Mouse (Mus musculus) embryonic facial prominence, embryonic 14.5 days (tissue): ENCODE data around the gene Lrrc28. TPM values are rescaled to one million over a fixed set of nuclear protein-coding genes. Genes with fewer than 3 reads are reported as not detected.

Source experiments
- ATAC-seq: fragments of 200-750 bp; cut with Nextera tagmentation; 2 replicates; pipeline ENCODE4 v1.8.0; 2017; ENCODE audit warnings: low read depth, moderate number of reproducible peaks, moderate TSS enrichment
- DNase-seq: peaks from one replicate; pipeline ENCODE4 v3.0.0-alpha.2; 2015; ENCODE audit warnings: low spot score
- H3K27ac ChIP-seq: fragments of 300-500 bp; sonication (generic); replicated peaks from 2 replicates; pipeline ENCODE4 v1.5.1; 2014; ENCODE audit warnings: low read depth, mild to moderate bottlenecking, low read length, moderate library complexity
- H3K27me3 ChIP-seq: fragments of 300-500 bp; sonication (generic); replicated peaks from 2 replicates; pipeline ENCODE4 v1.6.1; 2014; ENCODE audit warnings: low read length; ENCODE audit not compliant: control insufficient read depth, insufficient read depth
- H3K36me3 ChIP-seq: fragments of 300-500 bp; sonication (generic); 2 replicates; pipeline ENCODE4 v1.6.1; 2014; ENCODE audit warnings: low read length, mixed read lengths; ENCODE audit not compliant: control insufficient read depth, insufficient read depth
- H3K4me1 ChIP-seq: fragments of 300-500 bp; sonication (generic); 2 replicates; pipeline ENCODE4 v1.6.1; 2014; ENCODE audit warnings: antibody characterized with exemption, low read length; ENCODE audit not compliant: control insufficient read depth, insufficient read depth
- H3K4me2 ChIP-seq: fragments of 300-500 bp; sonication (generic); 2 replicates; pipeline ENCODE4 v1.6.1; 2014; ENCODE audit warnings: low read depth, mild to moderate bottlenecking, low read length, moderate library complexity, mixed read lengths
- H3K4me3 ChIP-seq: fragments of 300-500 bp; sonication (generic); 2 replicates; pipeline ENCODE4 v1.5.1; 2014; ENCODE audit warnings: low read depth, mild to moderate bottlenecking, low read length
- H3K9ac ChIP-seq: fragments of 300-500 bp; sonication (generic); 2 replicates; pipeline ENCODE4 v1.6.1; 2014; ENCODE audit warnings: low read depth, mild to moderate bottlenecking, low read length, moderate library complexity, mixed read lengths
- H3K9me3 ChIP-seq: fragments of 300-500 bp; sonication (generic); 2 replicates; pipeline ENCODE4 v1.6.1; 2016; ENCODE audit warnings: low read length; ENCODE audit not compliant: control insufficient read depth
- WGBS: fragments of 180-500 bp; shearing (Covaris S2); extraction: QIAGEN DNeasy Blood & Tissue Kit; methylation state at CpG from one replicate; pipeline ENCODE4 v1.1.7; 2014; 5-methylcytosine and 5-hydroxymethylcytosine counted together
- polyA plus RNA-seq: library from polyadenylated mRNA; unstranded; fragments of >200 nt; fragmentation: Nextera tagmentation; extraction: Ambion mirVana; gene quantifications from 2 replicates; pipeline ENCODE4 v1.2.1, GENCODE M21; 2014

The Lrrc28 gene
- polyA plus RNA-seq, 1 experiment from 2014 or later: 19.8 TPM

- H3K4me3 ChIP-seq: no peak overlapping the region
- no peaks in the 10 kb centered on the region for H3K27me3 ChIP-seq
- peaks cover 12% of the 10 kb centered on the region for H3K4me1 ChIP-seq
- ATAC-seq (peak; percentile 87; the same call in 1 of the 2 replicates), DNase-seq (peak; percentile 95)
- 34% methylated on average over 3 of the region's 3 CpGs for WGBS
- no peaks in the 10 kb centered on the region for H3K36me3 ChIP-seq
- peak overlapping the region; percentile 25; the same call in 1 of the 2 replicates for H3K27ac ChIP-seq
- no peaks in the 10 kb centered on the region for H3K9me3 ChIP-seq
- H3K4me2 ChIP-seq: no peak overlapping the region
- H3K9ac ChIP-seq: no peak overlapping the region
Measured at GRCm38 (mm10) chr7:67598050-67598449, 47.0 kb downstream of the Lrrc28 start.

GRCm38 (mm10) chr7:67596961-67597360 lies 48.1 kb downstream of the Lrrc28 start:
- Histone ChIP-seq H3K36me3 (no peaks in the 10 kb centered on the region), H3K9ac (no peak overlapping the region), H3K27me3 (no peaks in the 10 kb centered on the region), H3K27ac (no peak overlapping the region), H3K4me2 (no peak overlapping the region), H3K4me3 (no peak overlapping the region), H3K9me3 (no peaks in the 10 kb centered on the region), H3K4me1 (peaks cover 12% of the 10 kb centered on the region)
- DNase-seq (no peak), ATAC-seq (0 out of 2 replicates have a peak, but pooled peaks have one; percentile 28)
- WGBS: 58% methylated on average over 1 of the region's 1 CpGs

GRCm38 (mm10) chr7:67596322-67596721 lies 48.7 kb downstream of the Lrrc28 start:
- Histone ChIP-seq H3K27me3 (no peaks in the 10 kb centered on the region), H3K4me1 (peaks cover 12% of the 10 kb centered on the region), H3K36me3 (no peaks in the 10 kb centered on the region), H3K27ac (no peak overlapping the region), H3K4me2 (no peak overlapping the region), H3K4me3 (no peak overlapping the region), H3K9me3 (no peaks in the 10 kb centered on the region), H3K9ac (no peak overlapping the region)
- no peak for DNase-seq
- WGBS: 82% methylated on average over 1 of the region's 1 CpGs
- ATAC-seq: no peak

GRCm38 (mm10) chr7:67593902-67594301 lies 51.2 kb downstream of the Lrrc28 start:
- DNase-seq (no peak), ATAC-seq (no peak)
- Histone ChIP-seq H3K4me3 (no peak overlapping the region), H3K27me3 (no peaks in the 10 kb centered on the region), H3K27ac (no peak overlapping the region), H3K9me3 (no peaks in the 10 kb centered on the region), H3K36me3 (no peaks in the 10 kb centered on the region), H3K4me2 (no peak overlapping the region), H3K9ac (no peak overlapping the region), H3K4me1 (peaks cover 5% of the 10 kb centered on the region)
- 91% methylated on average over 6 of the region's 6 CpGs for WGBS

- DNase-seq (no peak), ATAC-seq (no peak)
- no peak overlapping the region for H3K27ac ChIP-seq
- no peaks in the 10 kb centered on the region for H3K9me3 ChIP-seq
- H3K4me3 ChIP-seq: no peak overlapping the region
- no peaks in the 10 kb centered on the region for H3K27me3 ChIP-seq
- 92% methylated on average over 6 of the region's 6 CpGs for WGBS
- H3K4me1 ChIP-seq: peaks cover 2% of the 10 kb centered on the region
- H3K36me3 ChIP-seq: no peaks in the 10 kb centered on the region
- no peak overlapping the region for H3K9ac ChIP-seq
- H3K4me2 ChIP-seq: no peak overlapping the region
Measured at GRCm38 (mm10) chr7:67592670-67593069, 52.4 kb downstream of the Lrrc28 start.

- Histone ChIP-seq H3K36me3 (no peaks in the 10 kb centered on the region), H3K27ac (no peak overlapping the region), H3K4me3 (no peak overlapping the region), H3K4me2 (no peak overlapping the region), H3K4me1 (no peaks in the 10 kb centered on the region), H3K27me3 (no peaks in the 10 kb centered on the region), H3K9me3 (no peaks in the 10 kb centered on the region), H3K9ac (no peak overlapping the region)
- WGBS: 68% methylated on average over 6 of the region's 6 CpGs
- ATAC-seq: no peak
- no peak for DNase-seq
Measured at GRCm38 (mm10) chr7:67588743-67589142, 56.3 kb downstream of the Lrrc28 start.

GRCm38 (mm10) chr7:67586479-67586878 lies 58.6 kb downstream of the Lrrc28 start:
- WGBS: 79% methylated on average over 4 of the region's 5 CpGs
- no peak overlapping the region for H3K4me2 ChIP-seq
- H3K27ac ChIP-seq: no peak overlapping the region
- H3K4me3 ChIP-seq: no peak overlapping the region
- DNase-seq: no peak
- H3K9ac ChIP-seq: no peak overlapping the region
- no peaks in the 10 kb centered on the region for H3K9me3 ChIP-seq
- H3K4me1 ChIP-seq: no peaks in the 10 kb centered on the region
- ATAC-seq: no peak
- H3K27me3 ChIP-seq: no peaks in the 10 kb centered on the region
- H3K36me3 ChIP-seq: no peaks in the 10 kb centered on the region

GRCm38 (mm10) chr7:67583852-67584251 lies 61.2 kb downstream of the Lrrc28 start:
- no peak for ATAC-seq
- DNase-seq: no peak
- Histone ChIP-seq H3K27me3 (no peaks in the 10 kb centered on the region), H3K4me3 (no peak overlapping the region), H3K9me3 (no peaks in the 10 kb centered on the region), H3K36me3 (no peaks in the 10 kb centered on the region), H3K9ac (no peak overlapping the region), H3K4me2 (no peak overlapping the region), H3K27ac (no peak overlapping the region), H3K4me1 (no peaks in the 10 kb centered on the region)
- 71% methylated on average over 5 of the region's 5 CpGs for WGBS

- Histone ChIP-seq H3K9me3 (no peaks in the 10 kb centered on the region), H3K9ac (no peak overlapping the region), H3K4me2 (no peak overlapping the region), H3K4me3 (no peak overlapping the region), H3K27me3 (no peaks in the 10 kb centered on the region), H3K4me1 (no peaks in the 10 kb centered on the region), H3K27ac (peak overlapping the region; percentile 44), H3K36me3 (no peaks in the 10 kb centered on the region)
- 57% methylated on average over 7 of the region's 7 CpGs for WGBS
- no peak for ATAC-seq
- DNase-seq: peak; percentile 57
Measured at GRCm38 (mm10) chr7:67578783-67579482, 66.1 kb downstream of the Lrrc28 start.
